Mouse (Mus musculus): ENCODE data around the gene Hyal2. TPM values are rescaled to one million over a fixed set of nuclear protein-coding genes. Genes with fewer than 3 reads are reported as not detected.

Hyal2 gene
- polyA plus RNA-seq, 1 experiment from 2014 or later = 143 TPM

DNA sequence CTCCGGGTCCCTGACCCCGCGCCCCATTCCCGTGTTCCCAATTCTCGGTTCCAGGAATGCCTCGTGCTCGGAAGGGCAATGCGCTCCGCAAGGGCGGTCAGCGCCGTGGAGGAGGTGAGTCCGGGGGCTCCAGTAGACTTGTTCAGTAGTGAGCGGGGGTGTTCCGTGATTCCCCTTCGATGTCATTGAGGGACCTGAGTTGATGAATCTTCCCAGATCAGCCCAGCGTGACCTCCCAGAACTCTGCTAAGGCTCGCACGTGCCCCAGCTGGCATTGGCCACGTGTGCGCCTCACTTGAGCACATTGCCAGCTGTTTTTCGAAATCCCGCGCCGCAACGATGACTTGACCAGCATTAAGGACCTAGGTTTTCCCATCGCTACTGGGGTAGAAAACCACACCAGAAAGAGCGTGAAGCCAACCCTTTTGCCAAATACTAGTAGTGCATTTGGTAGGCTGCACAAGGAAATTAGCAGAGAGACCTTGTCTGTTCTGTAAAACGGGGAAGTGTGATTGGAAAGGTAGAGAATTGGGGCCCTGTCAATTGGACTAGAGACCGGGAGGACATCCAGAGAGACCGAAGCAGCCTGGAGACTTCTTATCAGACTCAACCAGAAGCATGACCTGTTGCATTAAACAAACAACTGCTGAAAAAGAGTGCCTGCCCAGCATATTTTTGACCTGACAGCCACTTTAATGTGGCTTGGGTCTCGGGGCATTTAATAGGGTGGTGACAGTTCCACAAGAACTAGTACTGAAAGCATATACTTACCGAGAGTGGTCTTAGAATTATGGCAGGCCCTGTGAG, 20.3 kb downstream of the Hyal2 start:
- Histone ChIP-seq H3K27ac (replicated peaks) (peak overlapping the region; percentile 87), H3K4me1 (peaks cover 31% of the 10 kb centered on the region), H3K4me3 (peak overlapping the region; percentile 78), H3K36me3 (peaks cover 52% of the 10 kb centered on the region), H3K9me3 (replicated peaks) (no peaks in the 10 kb centered on the region), H3K27me3 (ENCODE audit: low read depth, poor library complexity, severe bottlenecking) (no peaks in the 10 kb centered on the region)
- 9% methylated on average over 33 of the region's 33 CpGs for WGBS
- no peak for DNase-seq (ENCODE audit: low spot score)

- WGBS = 92% methylated on average over 25 of the region's 25 CpGs
- Histone ChIP-seq H3K9me3 (replicated peaks) (no peaks in the 10 kb centered on the region), H3K27ac (replicated peaks) (no peak overlapping the region), H3K4me3 (0 out of 2 replicates have a peak overlapping the region, but pooled peaks have one; percentile 10), H3K27me3 (ENCODE audit: low read depth, poor library complexity, severe bottlenecking) (no peaks in the 10 kb centered on the region), H3K36me3 (peaks cover 58% of the 10 kb centered on the region), H3K4me1 (peaks cover 42% of the 10 kb centered on the region)
- no peak for DNase-seq (ENCODE audit: low spot score)
Measured at GRCm38 (mm10) chr9:107590058-107590772, 22.5 kb downstream of the Hyal2 start.

DNA sequence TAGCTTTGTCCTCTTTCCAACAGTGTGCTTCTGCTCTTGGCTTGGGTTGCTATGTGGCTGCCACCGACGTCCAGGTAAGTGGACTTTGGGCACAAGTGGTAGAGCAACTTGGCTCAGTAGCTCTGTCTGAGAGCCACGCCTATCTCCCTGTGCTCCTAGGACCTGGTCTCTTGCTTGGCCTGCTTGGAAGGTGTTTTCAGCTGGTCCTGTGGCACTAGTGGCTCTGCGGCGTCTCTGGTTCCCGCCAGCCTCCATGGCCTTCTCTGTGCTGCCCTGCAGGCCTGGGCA, 23.0 kb downstream of the Hyal2 start:
- Histone ChIP-seq H3K36me3 (peaks cover 58% of the 10 kb centered on the region), H3K4me1 (peaks cover 42% of the 10 kb centered on the region), H3K4me3 (no peak overlapping the region), H3K27me3 (ENCODE audit: low read depth, poor library complexity, severe bottlenecking) (no peaks in the 10 kb centered on the region), H3K27ac (replicated peaks) (no peak overlapping the region), H3K9me3 (replicated peaks) (no peaks in the 10 kb centered on the region)
- no peak for DNase-seq (ENCODE audit: low spot score)
- 95% methylated on average over 6 of the region's 6 CpGs for WGBS

- H3K36me3 ChIP-seq = peaks cover 60% of the 10 kb centered on the region
- H3K27ac ChIP-seq (replicated peaks) = 0 out of 2 replicates have a peak overlapping the region, but pooled peaks have one; percentile 28
- H3K27me3 ChIP-seq (ENCODE audit: low read depth, poor library complexity, severe bottlenecking) = no peaks in the 10 kb centered on the region
- no peaks in the 10 kb centered on the region for H3K9me3 ChIP-seq (replicated peaks)
- DNase-seq (ENCODE audit: low spot score) = no peak
- H3K4me3 ChIP-seq = no peak overlapping the region
- 87% methylated on average over 11 of the region's 11 CpGs for WGBS
- peaks cover 29% of the 10 kb centered on the region for H3K4me1 ChIP-seq
Measured at GRCm38 (mm10) chr9:107593101-107593976, 25.6 kb downstream of the Hyal2 start.

DNA sequence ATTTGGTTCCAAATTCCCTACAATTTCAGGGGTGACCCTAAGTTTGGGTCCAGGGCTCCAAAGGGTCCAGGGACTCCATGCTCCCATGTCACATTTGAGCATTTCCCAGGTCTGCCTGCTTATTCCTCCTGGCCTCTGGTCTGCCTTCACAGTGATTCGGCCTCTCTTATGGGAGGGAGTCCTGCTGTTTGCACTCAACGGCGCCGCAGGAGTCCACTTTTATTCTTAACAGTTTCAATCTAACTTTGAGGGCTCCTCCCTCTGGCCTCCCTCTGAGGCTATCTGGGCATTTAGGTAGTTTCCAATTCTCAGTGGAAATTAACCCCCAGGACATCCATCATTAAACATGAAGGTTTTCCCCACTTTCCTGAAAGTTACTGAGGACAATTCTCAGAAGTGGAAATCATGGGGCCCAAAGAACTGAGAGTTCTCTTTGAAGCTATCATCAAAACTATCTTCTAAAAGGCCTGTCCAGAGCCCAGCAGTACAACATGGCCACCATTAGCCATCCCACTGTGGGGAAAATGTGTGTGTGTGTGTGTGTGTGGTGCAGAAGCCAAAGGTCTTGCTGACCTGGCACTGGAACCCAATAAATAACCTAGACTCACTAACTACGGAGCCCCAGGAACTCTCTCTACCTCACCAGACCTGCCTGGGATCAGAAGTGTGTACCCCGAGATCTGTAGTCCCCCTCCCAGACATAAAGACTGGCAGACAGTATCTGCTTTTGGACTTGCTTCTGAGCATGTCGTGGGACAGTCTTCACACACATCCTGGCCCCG, 26.7 kb downstream of the Hyal2 start:
- Histone ChIP-seq H3K4me3 (no peak overlapping the region), H3K27me3 (ENCODE audit: low read depth, poor library complexity, severe bottlenecking) (peaks cover 9% of the 10 kb centered on the region), H3K27ac (replicated peaks) (no peak overlapping the region), H3K9me3 (replicated peaks) (no peaks in the 10 kb centered on the region), H3K36me3 (peaks cover 57% of the 10 kb centered on the region), H3K4me1 (peaks cover 19% of the 10 kb centered on the region; the same call in 1 of the 2 replicates)
- DNase-seq (ENCODE audit: low spot score) = no peak
- 82% methylated on average over 8 of the region's 8 CpGs for WGBS

DNA sequence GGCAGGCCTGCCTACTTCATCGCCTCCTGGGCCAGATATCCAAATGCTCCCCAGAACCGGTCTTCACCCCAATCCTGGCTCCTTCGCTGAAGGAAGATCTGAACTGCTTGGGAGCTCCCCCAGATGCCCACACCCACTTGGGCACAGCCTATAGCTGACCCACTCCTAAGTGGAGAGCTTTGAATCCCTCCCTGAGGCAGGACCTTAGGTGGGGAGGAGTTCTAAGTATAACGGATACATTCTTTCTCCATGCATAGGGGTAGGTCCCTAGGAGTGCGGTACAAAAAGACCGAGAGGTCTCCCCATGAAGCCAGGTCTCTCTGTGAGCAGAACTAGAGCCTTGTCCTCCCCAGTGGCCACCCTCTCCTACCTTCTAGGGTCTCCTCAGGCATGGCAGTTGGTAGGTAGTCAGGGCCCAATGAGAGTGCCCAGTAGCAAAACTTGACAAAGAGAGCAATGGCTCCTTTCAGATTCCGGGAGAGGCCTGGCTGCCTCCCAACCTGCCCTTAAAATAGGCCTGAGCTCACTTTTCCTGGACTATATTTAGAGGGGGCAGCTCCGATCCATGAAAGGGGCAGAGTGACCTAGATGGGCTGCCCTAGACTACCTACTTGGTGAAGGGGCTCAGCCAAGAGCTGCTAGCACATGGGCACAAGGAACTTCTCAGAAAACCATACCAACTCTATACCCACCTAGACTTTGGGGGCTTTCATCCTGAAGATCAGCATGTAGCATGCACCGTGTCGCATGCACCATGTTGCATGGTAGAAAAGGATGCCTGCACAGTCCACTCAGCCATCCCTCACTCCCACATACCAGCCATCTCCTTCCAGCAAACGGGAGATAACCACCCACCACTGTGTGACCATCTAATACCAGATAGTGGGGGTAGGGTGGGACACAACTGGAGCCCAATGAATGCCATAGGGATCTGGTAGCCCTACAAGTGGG, 29.1 kb downstream of the Hyal2 start:
- DNase-seq (ENCODE audit: low spot score) = no peak
- peaks cover 29% of the 10 kb centered on the region for H3K4me1 ChIP-seq
- no peak overlapping the region for H3K4me3 ChIP-seq
- no peaks in the 10 kb centered on the region for H3K9me3 ChIP-seq (replicated peaks)
- H3K36me3 ChIP-seq = peaks cover 33% of the 10 kb centered on the region
- 91% methylated on average over 11 of the region's 11 CpGs for WGBS
- no peak overlapping the region for H3K27ac ChIP-seq (replicated peaks)
- H3K27me3 ChIP-seq (ENCODE audit: low read depth, poor library complexity, severe bottlenecking) = peaks cover 29% of the 10 kb centered on the region

GRCm38 (mm10) chr9:107598385-107598784, 30.6 kb downstream of the Hyal2 start:
- WGBS = 92% methylated on average over 5 of the region's 5 CpGs

GRCm38 (mm10) chr9:107599433-107599832, 31.7 kb downstream of the Hyal2 start:
- peaks cover 7% of the 10 kb centered on the region; the same call in 1 of the 2 replicates for H3K36me3 ChIP-seq
- WGBS = 89% methylated on average over 9 of the region's 9 CpGs
- peaks cover 44% of the 10 kb centered on the region for H3K27me3 ChIP-seq (ENCODE audit: low read depth, poor library complexity, severe bottlenecking)
- no peak overlapping the region for H3K4me3 ChIP-seq
- DNase-seq (ENCODE audit: low spot score) = no peak
- H3K9me3 ChIP-seq (replicated peaks) = no peaks in the 10 kb centered on the region
- peaks cover 34% of the 10 kb centered on the region for H3K4me1 ChIP-seq
- no peak overlapping the region for H3K27ac ChIP-seq (replicated peaks)

More at GRCm38 (mm10) chr9:107598385-107598784, 30.6 kb downstream of the Hyal2 start:
- Histone ChIP-seq H3K27ac (replicated peaks) (0 out of 2 replicates have a peak overlapping the region, but pooled peaks have one; percentile 34), H3K36me3 (peaks cover 18% of the 10 kb centered on the region), H3K27me3 (ENCODE audit: low read depth, poor library complexity, severe bottlenecking) (peaks cover 35% of the 10 kb centered on the region), H3K4me3 (no peak overlapping the region), H3K4me1 (peaks cover 33% of the 10 kb centered on the region), H3K9me3 (replicated peaks) (no peaks in the 10 kb centered on the region)
- no peak for DNase-seq (ENCODE audit: low spot score)

DNA sequence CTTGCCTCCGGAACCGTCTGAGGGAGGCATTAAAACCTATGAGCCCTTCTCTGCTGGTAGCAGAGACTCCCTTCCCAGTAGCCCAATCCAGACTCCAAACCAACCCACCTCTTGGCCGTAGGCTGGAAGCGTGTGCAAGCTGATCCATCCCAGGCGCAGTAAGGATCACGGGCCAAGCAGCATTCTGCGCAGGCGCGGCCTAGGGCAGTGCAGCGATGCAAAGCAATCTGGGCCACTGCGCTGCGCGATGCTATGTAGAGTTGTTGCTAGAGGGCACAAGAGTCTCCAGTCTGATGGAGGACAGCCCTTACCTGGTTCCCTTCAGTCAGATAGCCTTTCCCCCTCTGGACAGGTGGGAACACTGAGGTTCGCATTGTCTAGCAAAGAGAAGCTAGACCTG, 32.1 kb downstream of the Hyal2 start:
- 74% methylated on average over 14 of the region's 14 CpGs for WGBS

DNA sequence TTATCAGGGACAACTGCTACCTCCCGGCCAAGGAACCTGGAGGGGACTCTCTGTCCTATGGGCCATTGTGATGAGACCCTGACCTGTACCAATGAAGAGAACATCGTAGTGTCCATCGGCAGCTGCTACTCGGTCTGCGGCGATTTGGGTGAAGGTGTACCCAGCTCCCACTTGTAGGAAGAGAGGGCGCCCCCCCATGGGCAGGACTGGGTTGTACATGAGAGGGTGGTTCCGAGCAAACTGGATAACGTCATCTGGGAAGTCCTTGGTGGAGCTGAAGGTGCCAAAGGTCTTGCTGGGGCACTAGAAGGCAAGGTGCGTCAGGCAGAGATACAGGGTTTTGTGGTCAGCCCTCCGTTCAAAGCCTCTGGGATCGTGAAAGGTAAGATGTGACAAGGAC, 33.0 kb downstream of the Hyal2 start:
- DNase-seq (ENCODE audit: low spot score) = no peak
- H3K27ac ChIP-seq (replicated peaks) = no peak overlapping the region
- no peaks in the 10 kb centered on the region for H3K9me3 ChIP-seq (replicated peaks)
- 85% methylated on average over 12 of the region's 12 CpGs for WGBS
- peaks cover 45% of the 10 kb centered on the region for H3K27me3 ChIP-seq (ENCODE audit: low read depth, poor library complexity, severe bottlenecking)
- 0 out of 2 replicates have a peak, but pooled peaks cover 2% of the 10 kb centered on the region for H3K36me3 ChIP-seq
- no peak overlapping the region for H3K4me3 ChIP-seq
- H3K4me1 ChIP-seq = peaks cover 47% of the 10 kb centered on the region

More for the DNA sequence above, 32.1 kb downstream of the Hyal2 start:
- Histone ChIP-seq H3K9me3 (replicated peaks) (no peaks in the 10 kb centered on the region), H3K27ac (replicated peaks) (no peak overlapping the region), H3K4me1 (peaks cover 38% of the 10 kb centered on the region), H3K4me3 (no peak overlapping the region), H3K36me3 (0 out of 2 replicates have a peak, but pooled peaks cover 3% of the 10 kb centered on the region), H3K27me3 (ENCODE audit: low read depth, poor library complexity, severe bottlenecking) (peaks cover 44% of the 10 kb centered on the region)
- DNase-seq (ENCODE audit: low spot score) = no peak

DNA sequence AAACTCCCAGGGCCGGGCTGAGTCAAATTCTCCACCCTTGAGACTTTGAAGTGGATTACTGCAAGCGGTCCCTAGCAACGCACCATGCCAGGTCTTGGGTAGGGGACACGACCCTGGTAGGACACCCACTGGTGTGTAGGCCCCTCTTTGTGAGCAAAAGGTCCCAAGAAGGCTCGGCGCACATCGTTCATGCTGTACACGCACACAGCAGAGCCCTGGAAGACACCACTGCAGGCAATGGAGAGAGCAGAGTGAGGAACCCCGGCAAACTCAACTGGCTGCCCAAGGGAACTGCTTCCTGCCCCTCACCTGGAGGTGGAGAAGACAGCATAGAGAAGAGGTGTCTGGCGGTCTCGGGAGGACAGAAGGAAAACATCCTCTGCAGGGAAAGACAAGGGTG, 33.5 kb downstream of the Hyal2 start:
- Histone ChIP-seq H3K27me3 (ENCODE audit: low read depth, poor library complexity, severe bottlenecking) (peaks cover 50% of the 10 kb centered on the region), H3K27ac (replicated peaks) (0 out of 2 replicates have a peak overlapping the region, but pooled peaks have one; percentile 2), H3K4me1 (peaks cover 52% of the 10 kb centered on the region), H3K4me3 (no peak overlapping the region), H3K9me3 (replicated peaks) (no peaks in the 10 kb centered on the region), H3K36me3 (no peaks in the 10 kb centered on the region)
- WGBS = 90% methylated on average over 11 of the region's 11 CpGs
- DNase-seq (ENCODE audit: low spot score) = no peak

Measured in midbrain, embryonic 10.5 days (tissue).